Mouse (Mus musculus): ENCODE measurements around the gene Scand1.

GRCm38 (mm10) chr2:156311441-156311840 lies 1.1 kb downstream of the Scand1 start:
- no peak for TF ChIP-seq CTCF (IDR thresholded peaks at IDR 0.05; ENCODE audit: low read depth)
- TF ChIP-seq EP300 (IDR thresholded peaks at IDR 0.05; ENCODE audit: low read depth): no peak

Measured in liver, embryonic 14.5 days (tissue).